Mouse (Mus musculus) E14TG2a.4 (cell line): ENCODE results near the gene Tmem101.
A peak's percentile ranks its signal among the peaks of the same experiment; 100 is the strongest.

Source experiments
- H3K27me3 ChIP-seq: 2 replicates; pipeline ENCODE4 v1.6.1; 2014; ENCODE audit warnings: low read length, control low read depth; ENCODE audit not compliant: insufficient read depth
- H3K36me3 ChIP-seq: 2 replicates; pipeline ENCODE4 v1.6.1; 2014; ENCODE audit warnings: low read length, control low read depth; ENCODE audit not compliant: insufficient read depth
- H3K4me1 ChIP-seq: replicated peaks from 2 replicates; pipeline ENCODE4 v1.6.1; 2014; ENCODE audit warnings: low read depth, low read length, control low read depth
- H3K4me3 ChIP-seq: replicated peaks from 2 replicates; pipeline ENCODE4 v1.5.1; 2014; ENCODE audit warnings: mild to moderate bottlenecking, low read length
- H3K9me3 ChIP-seq: 2 replicates; pipeline ENCODE4 v1.6.1; 2014; ENCODE audit warnings: low read length, control low read depth
- CTCF ChIP-seq: conservative IDR thresholded peaks from 2 replicates; pipeline ENCODE4 v1.5.1; 2014; ENCODE audit warnings: low read length
- NANOG ChIP-seq: IDR thresholded peaks from 2 replicates; pipeline ENCODE4 v1.6.1; 2014; ENCODE audit warnings: borderline replicate concordance, low read length, mixed read lengths
- POU5F1 ChIP-seq: IDR thresholded peaks from 2 replicates; pipeline ENCODE4 v1.6.1; 2014; ENCODE audit warnings: low read length, borderline replicate concordance

Tmem101 gene

GRCm38 (mm10) chr11:102144957-102145470 is 11.2 kb downstream of the Tmem101 start:
- Histone ChIP-seq H3K9me3 (no peaks in the 10 kb centered on the region), H3K27me3 (peaks cover 55% of the 10 kb centered on the region), H3K4me3 (peak overlapping the region; percentile 76), H3K4me1 (peaks cover 56% of the 10 kb centered on the region), H3K36me3 (no peaks in the 10 kb centered on the region)
- no peak for TF ChIP-seq POU5F1
- no peak for TF ChIP-seq CTCF
- no peak for TF ChIP-seq NANOG

GRCm38 (mm10) chr11:102142355-102142754 is 13.8 kb downstream of the Tmem101 start:
- H3K9me3 ChIP-seq: no peaks in the 10 kb centered on the region
- no peaks in the 10 kb centered on the region for H3K36me3 ChIP-seq
- H3K27me3 ChIP-seq: peaks cover 35% of the 10 kb centered on the region
- no peak overlapping the region for H3K4me3 ChIP-seq
- H3K4me1 ChIP-seq: peaks cover 41% of the 10 kb centered on the region
- TF ChIP-seq CTCF: no peak
- no peak for TF ChIP-seq POU5F1
- no peak for TF ChIP-seq NANOG

GRCm38 (mm10) chr11:102140508-102140907 is 15.7 kb downstream of the Tmem101 start:
- peaks cover 35% of the 10 kb centered on the region for H3K4me1 ChIP-seq
- TF ChIP-seq CTCF (peak; percentile 77), NANOG (no peak)
- peaks cover 16% of the 10 kb centered on the region for H3K27me3 ChIP-seq
- no peak overlapping the region for H3K4me3 ChIP-seq
- no peaks in the 10 kb centered on the region for H3K9me3 ChIP-seq
- no peaks in the 10 kb centered on the region for H3K36me3 ChIP-seq

GRCm38 (mm10) chr11:102138447-102138740 is 17.8 kb downstream of the Tmem101 start:
- H3K9me3 ChIP-seq: no peaks in the 10 kb centered on the region
- TF ChIP-seq POU5F1 (no peak), CTCF (peak; percentile 66)
- peaks cover 39% of the 10 kb centered on the region for H3K4me1 ChIP-seq
- H3K4me3 ChIP-seq: peak overlapping the region; percentile 67
- 0 out of 2 replicates have a peak, but pooled peaks cover 4% of the 10 kb centered on the region for H3K27me3 ChIP-seq
- no peaks in the 10 kb centered on the region for H3K36me3 ChIP-seq

GRCm38 (mm10) chr11:102137625-102138446 is 18.4 kb downstream of the Tmem101 start:
- H3K9me3 ChIP-seq: no peaks in the 10 kb centered on the region
- peak overlapping the region; percentile 67 for H3K4me3 ChIP-seq
- no peaks in the 10 kb centered on the region for H3K36me3 ChIP-seq
- TF ChIP-seq CTCF (peak; percentile 1; the same call in 1 of the 2 replicates), NANOG (no peak)
- H3K27me3 ChIP-seq: 0 out of 2 replicates have a peak, but pooled peaks cover 3% of the 10 kb centered on the region
- peaks cover 34% of the 10 kb centered on the region for H3K4me1 ChIP-seq

GRCm38 (mm10) chr11:102134516-102134915 is 21.7 kb downstream of the Tmem101 start:
- TF ChIP-seq CTCF (no peak), POU5F1 (no peak), NANOG (no peak)
- Histone ChIP-seq H3K4me3 (no peak overlapping the region), H3K4me1 (peaks cover 37% of the 10 kb centered on the region)

GRCm38 (mm10) chr11:102117386-102117785 is 38.8 kb downstream of the Tmem101 start:
- Histone ChIP-seq H3K4me1 (peaks cover 10% of the 10 kb centered on the region), H3K9me3 (no peaks in the 10 kb centered on the region), H3K36me3 (no peaks in the 10 kb centered on the region), H3K27me3 (peaks cover 6% of the 10 kb centered on the region; the same call in 1 of the 2 replicates), H3K4me3 (no peak overlapping the region)
- TF ChIP-seq POU5F1 (no peak), CTCF (no peak), NANOG (no peak)

More at GRCm38 (mm10) chr11:102134516-102134915, 21.7 kb downstream of the Tmem101 start:
- H3K9me3 ChIP-seq: no peaks in the 10 kb centered on the region
- H3K36me3 ChIP-seq: no peaks in the 10 kb centered on the region
- H3K27me3 ChIP-seq: no peaks in the 10 kb centered on the region

GRCm38 (mm10) chr11:102116241-102116640 is 40.0 kb downstream of the Tmem101 start:
- Histone ChIP-seq H3K27me3 (peaks cover 6% of the 10 kb centered on the region; the same call in 1 of the 2 replicates), H3K9me3 (no peaks in the 10 kb centered on the region), H3K4me1 (peaks cover 10% of the 10 kb centered on the region), H3K36me3 (no peaks in the 10 kb centered on the region), H3K4me3 (no peak overlapping the region)
- TF ChIP-seq POU5F1: no peak
- TF ChIP-seq CTCF: no peak
- no peak for TF ChIP-seq NANOG

- Histone ChIP-seq H3K9me3 (no peaks in the 10 kb centered on the region), H3K36me3 (no peaks in the 10 kb centered on the region), H3K4me1 (peaks cover 15% of the 10 kb centered on the region), H3K27me3 (peaks cover 42% of the 10 kb centered on the region), H3K4me3 (no peak overlapping the region)
- TF ChIP-seq POU5F1 (no peak), CTCF (no peak), NANOG (no peak)
Observed at GRCm38 (mm10) chr11:102111576-102111975, 44.6 kb downstream of the Tmem101 start.
